Comparison of ENCODE assay signal across 8 mouse cellular contexts in genomic region chr9:123928759-123929246, GRCm38 (mm10). TPM values are rescaled to one million over a fixed set of nuclear protein-coding genes. Genes with fewer than 3 reads are reported as not detected.
DNase-seq lines count a peak whose midpoint lies in the region; TF ChIP-seq lines count a peak whose summit lies in the region.

No protein-coding gene starts in this region.

- no peak for DNase-seq in left cerebral cortex, adult 2 months (ENCODE audit: extremely low spot score in 1 of 2, low spot score in 2 of 2)
- no peak for DNase-seq in left cerebral cortex, postnatal 25 days (ENCODE audit: low spot score in 2 of 2)
- peak; percentile 51 to 70 for DNase-seq in heart, adult 18-20 months
- no peak for DNase-seq in lung, adult 2 months
- peak; percentile 69 to 78 for DNase-seq in spleen, postnatal 4 days (ENCODE audit: low spot score in 2 of 2)
- no peak for DNase-seq in ovary, postnatal 36 days (ENCODE audit: low spot score)
- no peak for DNase-seq in frontal cortex, adult 2 months (ENCODE audit: extremely low spot score in 1 of 2, low spot score in 1 of 2)
- no peak for DNase-seq in right cerebral cortex, postnatal 36 days (ENCODE audit: low spot score in 2 of 2)

- 0 out of 2 replicates have a peak, but pooled peaks have one; percentile 15 for TF ChIP-seq POLR2A in lung, adult 2 months (IDR thresholded peaks at IDR 0.05; ENCODE audit: borderline replicate concordance, extremely low read depth, low read depth, low read length)

- 13% methylated on average over 8 of the region's 8 CpGs for WGBS in lung, adult 2 months

- H3K27ac ChIP-seq in left cerebral cortex, adult 2 months, result peak overlapping the region; percentile 5; the same call in 1 of the 2 replicates

- intact Hi-C loops in left cerebral cortex, adult 2 months (cut with DNase I), result no loop called here
- intact Hi-C loops in left cerebral cortex, postnatal 25 days (cut with DNase I), result no loop called here

- peaks cover 9% of the 10 kb centered on the region for H3K4me1 ChIP-seq in lung, adult 2 months (ENCODE audit: control insufficient read depth, insufficient read depth, low read length)

- TF ChIP-seq CTCF in left cerebral cortex, adult 2 months (IDR thresholded peaks at IDR 0.05), result peak; percentile 30
- peak; percentile 36 for TF ChIP-seq CTCF in lung, adult 2 months (IDR thresholded peaks at IDR 0.05; ENCODE audit: insufficient read depth, low read length)

- no peak overlapping the region for H3K4me3 ChIP-seq in left cerebral cortex, adult 2 months
- H3K4me3 ChIP-seq in lung, adult 2 months (replicated peaks; ENCODE audit: extremely low read depth, low read depth, low read length), result no peak overlapping the region

RNA-seq across cellular contexts. Expression of gene Ccr1, which starts 39.7 kb away (rescaled TPM):
- under 1 TPM in 1 of 2 experiments, not detected in 1; 0.38 TPM for total RNA-seq in left cerebral cortex, adult 2 months (2021)
- 1 to 10 TPM in 1 of 2 experiments, under 1 TPM in 1; 0.57 to 1.1 TPM for total RNA-seq in left cerebral cortex, postnatal 25 days (2021)
- total RNA-seq in heart, adult 18-20 months (2021), result under 1 TPM; 0.31 to 0.47 TPM
- 3.1 and 4.9 TPM in 2 replicates for polyA plus RNA-seq in lung, adult 2 months (2012; rRNA removed)
- 0.13 and 0.30 TPM in 2 replicates for polyA plus RNA-seq in frontal cortex, adult 2 months (2012; rRNA removed)

RNA-seq across cellular contexts. Expression of gene Ccr1l1, which starts 49.4 kb away (rescaled TPM):
- total RNA-seq in left cerebral cortex, adult 2 months (2021), result not detected
- total RNA-seq in left cerebral cortex, postnatal 25 days (2021), result not detected
- not detected for total RNA-seq in heart, adult 18-20 months (2021)
- polyA plus RNA-seq in lung, adult 2 months (2012; rRNA removed), result not detected in 2 replicates
- 0.23 TPM in 1 of 2 replicates, not detected in the other for polyA plus RNA-seq in frontal cortex, adult 2 months (2012; rRNA removed)

Comparison
In these comparisons a context has a peak if more than half of its experiments do, and no peak if none do; other contexts are left out.
1. DNase-seq: peak in heart, adult 18-20 months (2 of 2) and spleen, postnatal 4 days (2 of 2); none in left cerebral cortex, adult 2 months (0 of 2), left cerebral cortex, postnatal 25 days (0 of 2), lung, adult 2 months (single experiment), ovary, postnatal 36 days (single experiment), frontal cortex, adult 2 months (0 of 2) and right cerebral cortex, postnatal 36 days (0 of 2).